Mouse (Mus musculus) monocyte, adult 5-6 weeks (primary cell): Measurements from ENCODE around the gene 1700016H13Rik. TPM values are rescaled to one million over a fixed set of nuclear protein-coding genes. Genes with fewer than 3 reads are reported as not detected.

ENCODE experiments used
- ATAC-seq: fragments of 153-309, 156-312 bp; replicated peaks from 2 replicates; pipeline ENCODE4 v1.8.0; 2017; ENCODE audit warnings: mild to moderate bottlenecking; ENCODE audit not compliant: low TSS enrichment, insufficient number of reproducible peaks, severe bottlenecking, poor library complexity, low FRiP score
- total RNA-seq: library from RNA; stranded (forward); fragments of 200-1000, 200-491, 200-594 nt; gene quantifications from 3 replicates; pipeline ENCODE4 v1.2.3, GENCODE M21; 2017

The 1700016H13Rik gene
- total RNA-seq, 1 experiment from 2014 or later: not detected

GRCm38 (mm10) chr5:103676289-103676881 is 20.6 kb upstream of the 1700016H13Rik start:
- ATAC-seq: no peak

DNA sequence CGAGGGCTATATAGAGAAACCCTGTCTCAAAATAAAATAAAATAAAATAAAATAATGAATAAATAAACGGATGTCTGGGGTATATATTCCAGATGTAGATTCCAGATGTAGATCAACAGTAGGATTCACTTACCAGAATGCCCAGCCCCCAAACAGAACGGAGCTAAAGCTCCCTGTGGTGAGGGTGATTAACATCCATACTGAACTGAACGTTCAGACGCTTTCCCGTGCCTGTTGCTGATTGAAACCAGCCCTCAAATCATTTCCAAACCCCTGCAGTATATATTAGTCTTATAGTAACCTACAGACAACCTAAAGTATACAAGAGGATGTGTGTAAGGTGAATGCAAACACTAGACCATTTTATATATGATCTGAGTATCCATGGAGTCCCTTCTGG is 18.7 kb upstream of the 1700016H13Rik start:
- ATAC-seq: no peak

GRCm38 (mm10) chr5:103673611-103674010 is 17.8 kb upstream of the 1700016H13Rik start:
- ATAC-seq: no peak

- ATAC-seq: no peak
Observed at GRCm38 (mm10) chr5:103671858-103672257, 16.0 kb upstream of the 1700016H13Rik start.

DNA sequence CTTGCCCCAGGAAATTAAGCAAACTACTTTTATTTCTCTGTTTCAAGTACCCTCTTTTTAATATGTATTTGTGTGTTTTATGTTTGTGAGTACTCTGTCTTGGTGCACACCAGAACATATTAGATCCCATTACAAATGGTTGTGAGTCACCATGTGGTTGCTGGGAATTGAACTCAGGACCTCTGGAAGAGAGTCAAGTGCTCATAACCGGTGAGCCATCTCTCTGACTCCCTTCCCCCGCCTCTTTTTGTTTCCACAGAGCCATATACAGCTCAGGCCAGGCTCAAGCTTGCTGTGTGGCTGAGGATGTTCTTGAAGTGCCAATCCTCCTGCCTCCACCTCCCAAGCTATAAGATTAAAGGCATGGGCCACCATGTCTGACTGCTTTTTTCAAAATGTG is 10.1 kb upstream of the 1700016H13Rik start:
- ATAC-seq: no peak

- no peak for ATAC-seq
Observed at GRCm38 (mm10) chr5:103664932-103665331, 9.1 kb upstream of the 1700016H13Rik start.

DNA sequence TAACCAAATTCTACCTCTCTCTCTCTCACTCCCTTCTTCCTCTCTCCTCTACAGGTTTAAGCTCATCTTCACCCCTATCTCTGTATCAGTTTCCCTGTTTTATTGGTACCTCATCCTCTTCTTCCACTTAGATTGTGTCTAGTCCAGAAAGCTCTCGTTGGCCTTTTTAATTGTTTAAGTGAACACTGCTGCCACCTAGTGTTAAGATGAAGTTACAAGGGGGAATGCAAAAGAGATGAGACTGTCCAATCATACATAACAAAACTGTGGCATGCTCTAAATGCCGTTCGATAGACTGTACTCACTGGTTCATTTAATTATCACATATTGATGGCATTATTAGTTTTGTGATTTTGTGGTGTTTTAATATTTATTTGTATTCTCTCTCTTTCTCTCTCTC is 3.8 kb upstream of the 1700016H13Rik start:
- no peak for ATAC-seq

- ATAC-seq: no peak
Observed at GRCm38 (mm10) chr5:103658921-103659320, 3.1 kb upstream of the 1700016H13Rik start.

- no peak for ATAC-seq
Observed at GRCm38 (mm10) chr5:103654780-103655179, 1.0 kb downstream of the 1700016H13Rik start.

- no peak for ATAC-seq
Observed at GRCm38 (mm10) chr5:103654225-103654624, 1.6 kb downstream of the 1700016H13Rik start.

DNA sequence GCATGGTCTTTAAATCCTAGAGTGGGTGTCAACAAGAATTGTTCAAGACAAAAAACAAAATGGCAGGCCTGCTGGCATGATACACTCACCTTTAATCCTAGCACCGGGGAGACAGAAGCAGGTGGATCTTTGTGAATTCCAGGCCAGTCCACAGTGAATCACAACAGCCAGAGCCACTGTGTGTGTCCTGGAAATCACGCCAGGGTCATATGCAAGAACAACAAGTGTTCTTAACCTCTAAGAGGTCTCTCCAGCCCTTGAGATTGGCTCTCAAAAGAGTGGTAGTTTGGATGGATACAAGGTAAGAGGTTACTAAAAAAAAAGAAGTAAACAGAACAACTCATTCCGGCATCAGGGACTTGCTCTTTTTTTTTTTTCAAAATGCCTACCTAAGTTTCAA is 8.5 kb downstream of the 1700016H13Rik start:
- ATAC-seq: no peak

- no peak for ATAC-seq
Observed at GRCm38 (mm10) chr5:103644167-103644566, 11.6 kb downstream of the 1700016H13Rik start.

GRCm38 (mm10) chr5:103637162-103637561 is 18.6 kb downstream of the 1700016H13Rik start:
- ATAC-seq: no peak

GRCm38 (mm10) chr5:103629854-103630580 is 25.8 kb downstream of the 1700016H13Rik start:
- ATAC-seq: no peak

- ATAC-seq: no peak
Observed at GRCm38 (mm10) chr5:103629111-103629764, 26.6 kb downstream of the 1700016H13Rik start, which contains the start of gene Slc10a6. Gene Slc10a6 (minus strand): TSS chr5:103629403.

DNA sequence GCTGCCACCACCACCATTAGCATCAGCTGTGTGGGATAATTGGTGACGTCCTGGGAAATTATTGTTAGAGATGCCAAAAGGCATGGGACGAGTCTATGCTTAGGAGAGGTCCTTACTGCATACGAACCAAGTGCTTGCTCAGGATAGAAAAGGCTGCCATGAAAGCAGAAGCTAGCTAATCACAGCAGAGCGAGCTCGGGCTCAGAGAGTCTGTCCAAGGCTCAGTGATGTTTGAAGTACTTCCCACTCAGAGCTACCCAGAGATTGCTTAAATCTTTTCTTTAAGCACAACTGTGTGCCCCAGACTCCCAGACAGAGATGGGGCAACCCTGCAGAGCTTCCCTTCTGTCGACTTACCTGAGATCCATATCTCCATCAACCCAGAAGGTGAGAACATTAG is 27.3 kb downstream of the 1700016H13Rik start:
- no peak for ATAC-seq

DNA sequence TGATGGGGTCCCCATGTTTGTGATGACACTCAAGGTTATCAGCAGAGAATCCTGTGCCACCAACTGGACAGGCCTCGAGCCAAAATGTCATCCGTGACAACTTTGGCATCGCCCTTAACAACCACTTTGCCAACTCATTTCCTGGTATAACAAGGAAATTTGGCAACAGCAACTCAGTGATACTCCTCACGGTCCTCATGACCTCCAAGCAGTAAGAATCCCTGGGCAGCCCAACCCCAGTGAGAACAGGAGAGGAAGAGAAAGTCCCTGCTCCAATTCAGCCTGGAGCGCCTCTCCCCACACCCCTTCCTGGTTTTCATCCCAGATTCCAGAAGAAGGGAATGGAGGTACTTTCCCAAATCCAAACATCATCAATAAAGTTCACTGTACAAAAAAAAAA is 31.0 kb downstream of the 1700016H13Rik start:
- ATAC-seq: no peak

DNA sequence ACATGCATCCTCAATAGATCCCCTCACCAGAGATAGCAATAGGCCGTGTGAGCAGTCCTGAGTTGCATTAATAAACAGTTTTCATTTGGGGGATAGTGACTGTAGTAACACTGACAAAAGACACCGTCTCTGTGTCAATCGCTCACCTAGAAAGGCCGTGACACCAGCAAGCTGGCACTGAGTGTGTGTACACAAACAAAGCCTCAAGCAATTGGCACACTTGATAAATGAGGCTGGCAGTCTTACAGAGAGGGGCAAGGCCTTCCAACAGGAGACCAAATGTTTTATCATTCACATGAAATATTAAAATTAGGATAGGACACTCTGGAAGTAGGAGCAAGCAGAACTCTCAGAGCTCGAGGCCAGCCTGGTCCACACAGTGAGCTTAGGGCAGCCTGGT is 33.5 kb downstream of the 1700016H13Rik start:
- no peak for ATAC-seq

DNA sequence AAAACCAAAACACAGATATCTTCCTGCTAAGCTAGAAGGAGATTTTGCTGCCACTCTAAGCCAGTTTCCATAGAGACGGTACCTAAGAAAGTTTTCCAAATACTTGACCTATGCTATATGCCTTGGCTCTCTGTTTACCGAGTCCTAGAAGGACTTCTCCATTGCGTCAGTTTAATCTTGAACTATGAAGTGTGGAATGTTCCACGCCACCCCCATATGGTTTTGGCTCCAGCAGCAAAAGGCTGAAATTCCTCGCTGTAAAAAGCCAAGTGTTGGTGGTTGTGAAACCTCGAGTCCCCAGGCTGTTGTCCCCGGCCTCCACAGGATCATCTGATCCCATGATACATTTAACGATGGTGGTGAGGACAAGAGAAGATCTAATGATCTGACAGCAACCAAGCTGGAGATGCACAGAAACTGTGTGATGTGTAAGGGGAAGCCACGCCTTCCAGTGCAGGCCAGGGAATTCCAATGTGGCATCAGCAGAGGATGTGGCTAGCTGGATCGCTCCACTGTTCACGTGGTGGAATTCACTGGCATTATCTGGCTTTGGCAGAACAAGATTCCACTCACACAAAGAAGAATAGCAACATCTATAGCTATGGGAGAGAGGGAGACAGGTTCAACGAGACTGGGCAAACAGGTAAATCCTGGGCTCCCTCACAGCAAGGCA is 35.4 kb downstream of the 1700016H13Rik start:
- ATAC-seq: no peak
